Mouse (Mus musculus): Measurements from ENCODE around the gene Crygs.

- TF ChIP-seq CTCF (conservative IDR thresholded peaks at IDR 0.05 in 1 of 2, IDR thresholded peaks at IDR 0.05 in 1 of 2; ENCODE audit: low read depth in 2 of 2, low read length in 2 of 2) (no peak), JUND (conservative IDR thresholded peaks at IDR 0.05; ENCODE audit: low read depth, low read length) (no peak), E2F4 (IDR thresholded peaks at IDR 0.05; ENCODE audit: insufficient replicate concordance, low read depth, low read length) (no peak), SMC3 (IDR thresholded peaks at IDR 0.05; ENCODE audit: low read depth, low read length) (no peak), POLR2AphosphoS2 (IDR thresholded peaks at IDR 0.05; ENCODE audit: low read depth, low read length) (no peak), MAX (IDR thresholded peaks at IDR 0.05; ENCODE audit: low read length) (no peak), EP300 (IDR thresholded peaks at IDR 0.05; ENCODE audit: low read length) (no peak), USF1 (IDR thresholded peaks at IDR 0.05; ENCODE audit: low read depth, low read length) (no peak), POLR2A (IDR thresholded peaks at IDR 0.05; ENCODE audit: low read depth, low read length) (no peak)
Observed at GRCm38 (mm10) chr16:22811477-22811876, at the start of gene Crygs.

All from CH12.LX (cell line).